Mouse (Mus musculus) kidney, embryonic 16.5 days (tissue): ENCODE measurements around the gene Casp9. TPM values are rescaled to one million over a fixed set of nuclear protein-coding genes. Genes with fewer than 3 reads are reported as not detected.

ENCODE experiments used
- ATAC-seq: fragments of 200-750 bp; cut with Nextera tagmentation; 2 replicates; pipeline ENCODE4 v1.8.0; 2017; ENCODE audit warnings: moderate TSS enrichment; ENCODE audit not compliant: low FRiP score, low TSS enrichment
- H3K27ac ChIP-seq: fragments of 300-500 bp; sonication (generic); 2 replicates; pipeline ENCODE4 v1.5.1; 2014; ENCODE audit warnings: low read length
- H3K27me3 ChIP-seq: fragments of 300-500 bp; sonication (generic); 2 replicates; pipeline ENCODE4 v1.6.1; 2014; ENCODE audit warnings: low read length, control low read depth, mixed read lengths; ENCODE audit not compliant: insufficient read depth
- H3K36me3 ChIP-seq: fragments of 300-500 bp; sonication (generic); 2 replicates; pipeline ENCODE4 v1.6.1; 2014; ENCODE audit warnings: low read length, control low read depth, mixed read lengths; ENCODE audit not compliant: insufficient read depth
- H3K4me1 ChIP-seq: fragments of 300-500 bp; sonication (generic); 2 replicates; pipeline ENCODE4 v1.6.1; 2014; ENCODE audit warnings: low read length, control low read depth, mixed read lengths; ENCODE audit not compliant: insufficient read depth
- H3K4me2 ChIP-seq: fragments of 300-500 bp; sonication (generic); replicated peaks from 2 replicates; pipeline ENCODE4 v1.6.1; 2014; ENCODE audit warnings: low read depth, low read length
- H3K4me3 ChIP-seq: fragments of 300-500 bp; sonication (generic); 2 replicates; pipeline ENCODE4 v1.5.1; 2014; ENCODE audit warnings: mild to moderate bottlenecking, low read length
- H3K9ac ChIP-seq: fragments of 300-500 bp; sonication (generic); replicated peaks from 2 replicates; pipeline ENCODE4 v1.6.1; 2014; ENCODE audit warnings: low read length
- H3K9me3 ChIP-seq: fragments of 300-500 bp; sonication (generic); 2 replicates; pipeline ENCODE4 v1.6.1; 2016; ENCODE audit warnings: low read length, control low read depth
- WGBS: fragments of 180-500 bp; shearing (Covaris S2); extraction: QIAGEN DNeasy Blood & Tissue Kit; methylation state at CpG from one replicate; pipeline ENCODE4 v1.1.7; 2014; 5-methylcytosine and 5-hydroxymethylcytosine counted together
- polyA plus RNA-seq: library from polyadenylated mRNA; unstranded; fragments of >200 nt; fragmentation: Nextera tagmentation; extraction: Ambion mirVana; gene quantifications from 2 replicates; pipeline ENCODE4 v1.2.1, GENCODE M21; 2015

Casp9 gene
- polyA plus RNA-seq, 1 experiment from 2014 or later: 30.2 TPM

GRCm38 (mm10) chr4:141779828-141780227, 13.6 kb upstream of the Casp9 start:
- H3K27ac ChIP-seq: no peak overlapping the region
- H3K27me3 ChIP-seq: no peaks in the 10 kb centered on the region
- WGBS: 90% methylated on average over 8 of the region's 8 CpGs
- no peak overlapping the region for H3K4me2 ChIP-seq
- H3K4me3 ChIP-seq: no peak overlapping the region
- ATAC-seq: no peak
- no peak overlapping the region for H3K9ac ChIP-seq
- H3K4me1 ChIP-seq: no peaks in the 10 kb centered on the region
- H3K9me3 ChIP-seq: no peaks in the 10 kb centered on the region
- H3K36me3 ChIP-seq: peaks cover 66% of the 10 kb centered on the region

- Histone ChIP-seq H3K36me3 (peaks cover 64% of the 10 kb centered on the region), H3K4me3 (no peak overlapping the region), H3K9me3 (no peaks in the 10 kb centered on the region), H3K4me2 (no peak overlapping the region), H3K27ac (no peak overlapping the region), H3K9ac (no peak overlapping the region), H3K4me1 (no peaks in the 10 kb centered on the region), H3K27me3 (no peaks in the 10 kb centered on the region)
- 90% methylated on average over 8 of the region's 8 CpGs for WGBS
- no peak for ATAC-seq
Observed at GRCm38 (mm10) chr4:141781201-141781985, 12.0 kb upstream of the Casp9 start.

- Histone ChIP-seq H3K4me1 (peaks cover 4% of the 10 kb centered on the region), H3K9me3 (no peaks in the 10 kb centered on the region), H3K9ac (no peak overlapping the region), H3K4me3 (no peak overlapping the region), H3K27me3 (no peaks in the 10 kb centered on the region), H3K36me3 (peaks cover 51% of the 10 kb centered on the region), H3K4me2 (no peak overlapping the region), H3K27ac (no peak overlapping the region)
- 67% methylated on average over 5 of the region's 5 CpGs for WGBS
- ATAC-seq: no peak
Observed at GRCm38 (mm10) chr4:141784835-141785234, 8.6 kb upstream of the Casp9 start.

- H3K4me1 ChIP-seq: peaks cover 8% of the 10 kb centered on the region
- ATAC-seq: no peak
- no peak overlapping the region for H3K27ac ChIP-seq
- H3K9ac ChIP-seq: no peak overlapping the region
- no peak overlapping the region for H3K4me3 ChIP-seq
- H3K4me2 ChIP-seq: no peak overlapping the region
- 79% methylated on average over 13 of the region's 13 CpGs for WGBS
- H3K36me3 ChIP-seq: peaks cover 41% of the 10 kb centered on the region
- H3K9me3 ChIP-seq: no peaks in the 10 kb centered on the region
- no peaks in the 10 kb centered on the region for H3K27me3 ChIP-seq
Observed at GRCm38 (mm10) chr4:141786141-141786540, 7.3 kb upstream of the Casp9 start.

- no peak overlapping the region for H3K4me2 ChIP-seq
- WGBS: 46% methylated on average over 6 of the region's 6 CpGs
- peaks cover 34% of the 10 kb centered on the region for H3K36me3 ChIP-seq
- peaks cover 9% of the 10 kb centered on the region for H3K4me1 ChIP-seq
- H3K27ac ChIP-seq: no peak overlapping the region
- no peak for ATAC-seq
- H3K4me3 ChIP-seq: no peak overlapping the region
- H3K9ac ChIP-seq: no peak overlapping the region
- H3K27me3 ChIP-seq: no peaks in the 10 kb centered on the region
- H3K9me3 ChIP-seq: no peaks in the 10 kb centered on the region
Observed at GRCm38 (mm10) chr4:141787046-141787445, 6.4 kb upstream of the Casp9 start.

GRCm38 (mm10) chr4:141787462-141787861, 6.0 kb upstream of the Casp9 start:
- Histone ChIP-seq H3K4me1 (peaks cover 9% of the 10 kb centered on the region), H3K4me3 (no peak overlapping the region), H3K9ac (no peak overlapping the region), H3K27me3 (no peaks in the 10 kb centered on the region), H3K27ac (no peak overlapping the region), H3K36me3 (peaks cover 29% of the 10 kb centered on the region), H3K9me3 (no peaks in the 10 kb centered on the region), H3K4me2 (no peak overlapping the region)
- WGBS: 91% methylated on average over 7 of the region's 7 CpGs
- no peak for ATAC-seq

- Histone ChIP-seq H3K27me3 (no peaks in the 10 kb centered on the region), H3K36me3 (peaks cover 8% of the 10 kb centered on the region), H3K4me2 (peak overlapping the region; percentile 89), H3K9me3 (no peaks in the 10 kb centered on the region), H3K27ac (peak overlapping the region; percentile 74), H3K4me3 (peak overlapping the region; percentile 96), H3K9ac (peak overlapping the region; percentile 96), H3K4me1 (peaks cover 12% of the 10 kb centered on the region)
- no peak for ATAC-seq
- WGBS: 46% methylated on average over 3 of the region's 3 CpGs
Observed at GRCm38 (mm10) chr4:141789564-141790218, 3.7 kb upstream of the Casp9 start.

- peak within 1 kb of the TSS; percentile 96 for H3K9ac ChIP-seq
- under 1% methylated on average over 42 of the region's 42 CpGs for WGBS
- no peaks in the 10 kb centered on the region for H3K9me3 ChIP-seq
- peak within 1 kb of the TSS; percentile 74 for H3K27ac ChIP-seq
- no peaks in the 10 kb centered on the region for H3K27me3 ChIP-seq
- H3K4me3 ChIP-seq: peak within 1 kb of the TSS; percentile 96
- H3K4me2 ChIP-seq: peak within 1 kb of the TSS; percentile 89
- peak; percentile 88 for ATAC-seq
- peaks cover 21% of the 10 kb centered on the region for H3K4me1 ChIP-seq
- peaks cover 7% of the 10 kb centered on the region for H3K36me3 ChIP-seq
Observed at GRCm38 (mm10) chr4:141790524-141790990, 2.9 kb upstream of the Casp9 start, which contains the start of gene Dnajc16. TSS of gene Dnajc16 (minus strand) at chr4:141790931.

- no peak overlapping the region for H3K9ac ChIP-seq
- H3K27me3 ChIP-seq: no peaks in the 10 kb centered on the region
- H3K4me3 ChIP-seq: no peak overlapping the region
- no peak overlapping the region for H3K4me2 ChIP-seq
- ATAC-seq: no peak
- H3K27ac ChIP-seq: no peak overlapping the region
- WGBS: 94% methylated on average over 7 of the region's 7 CpGs
- peaks cover 5% of the 10 kb centered on the region for H3K36me3 ChIP-seq
- H3K4me1 ChIP-seq: peaks cover 29% of the 10 kb centered on the region
- H3K9me3 ChIP-seq: no peaks in the 10 kb centered on the region
Observed at GRCm38 (mm10) chr4:141791486-141791885, 1.9 kb upstream of the Casp9 start.

- Histone ChIP-seq H3K27ac (no peak overlapping the region), H3K9me3 (no peaks in the 10 kb centered on the region), H3K4me1 (peaks cover 29% of the 10 kb centered on the region), H3K27me3 (no peaks in the 10 kb centered on the region), H3K9ac (no peak overlapping the region), H3K36me3 (peaks cover 5% of the 10 kb centered on the region), H3K4me2 (no peak overlapping the region), H3K4me3 (no peak overlapping the region)
- no peak for ATAC-seq
- WGBS: 87% methylated on average over 8 of the region's 8 CpGs
Observed at GRCm38 (mm10) chr4:141791951-141792350, 1.5 kb upstream of the Casp9 start.
